Mouse (Mus musculus) layer of hippocampus, adult 8-10 months (tissue): Measurements from ENCODE around the gene Plk1. TPM values are rescaled to one million over a fixed set of nuclear protein-coding genes. Genes with fewer than 3 reads are reported as not detected.
A peak's percentile ranks its signal among the peaks of the same experiment; 100 is the strongest.

ENCODE experiments used
- DNase-seq, 2 experiments: peaks; one replicate each; pipeline ENCODE4 v3.0.0; 2022; ENCODE audit warnings: low spot score in 2 of 2
- total RNA-seq, 4 experiments: library from RNA; stranded (reverse); gene quantifications; 2 replicates each; pipeline ENCODE4 v1.2.4; 2022

The Plk1 gene
- 1 to 10 TPM; 1.7 to 2.8 (median 2.5) TPM for total RNA-seq

DNA sequence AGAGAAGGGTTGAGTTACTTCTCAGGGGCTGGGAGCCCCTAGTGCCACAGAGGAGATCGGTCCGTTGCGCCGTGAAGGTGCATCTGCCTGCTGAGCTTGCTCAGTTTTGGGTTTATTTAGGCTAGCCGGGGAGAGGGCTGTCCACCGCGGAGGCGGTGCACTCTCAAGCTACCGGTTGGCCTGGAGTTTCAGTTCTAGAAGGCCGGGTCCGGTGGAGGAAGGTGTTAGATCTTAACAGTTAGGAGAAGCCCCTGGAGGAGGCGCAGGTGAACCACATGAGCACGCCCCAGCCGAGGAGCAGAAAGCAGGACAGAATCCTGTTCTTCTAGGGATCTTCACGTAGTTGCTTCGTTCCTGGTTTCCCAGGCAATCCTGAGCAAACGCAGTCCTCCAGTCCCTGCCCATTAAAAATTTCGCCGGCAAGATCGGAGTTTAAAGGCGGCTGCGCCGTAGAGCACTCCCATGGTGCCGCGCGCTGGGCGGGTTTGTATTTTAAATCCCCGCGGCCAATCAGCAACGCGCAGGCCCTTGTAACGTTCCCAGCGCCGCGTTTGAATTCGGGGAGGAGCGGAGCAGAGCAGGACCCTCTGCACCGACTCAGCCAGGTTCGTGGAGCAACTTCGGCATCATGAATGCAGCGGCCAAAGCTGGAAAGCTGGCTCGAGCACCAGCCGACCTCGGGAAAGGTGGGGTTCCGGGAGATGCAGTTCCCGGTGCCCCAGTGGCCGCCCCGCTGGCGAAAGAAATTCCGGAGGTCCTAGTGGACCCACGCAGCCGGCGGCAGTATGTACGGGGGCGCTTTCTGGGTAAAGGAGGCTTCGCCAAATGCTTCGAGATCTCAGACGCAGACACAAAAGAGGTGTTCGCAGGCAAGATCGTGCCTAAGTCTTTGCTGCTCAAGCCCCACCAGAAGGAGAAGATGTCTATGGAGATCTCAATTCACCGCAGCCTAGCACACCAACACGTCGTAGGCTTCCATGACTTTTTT is at the start of gene Plk1:
Gene Plk1, plus strand, starts transcription at position 525 of the 988 bp plus-strand sequence.
- peak; percentile 48 to 71 for DNase-seq

DNA sequence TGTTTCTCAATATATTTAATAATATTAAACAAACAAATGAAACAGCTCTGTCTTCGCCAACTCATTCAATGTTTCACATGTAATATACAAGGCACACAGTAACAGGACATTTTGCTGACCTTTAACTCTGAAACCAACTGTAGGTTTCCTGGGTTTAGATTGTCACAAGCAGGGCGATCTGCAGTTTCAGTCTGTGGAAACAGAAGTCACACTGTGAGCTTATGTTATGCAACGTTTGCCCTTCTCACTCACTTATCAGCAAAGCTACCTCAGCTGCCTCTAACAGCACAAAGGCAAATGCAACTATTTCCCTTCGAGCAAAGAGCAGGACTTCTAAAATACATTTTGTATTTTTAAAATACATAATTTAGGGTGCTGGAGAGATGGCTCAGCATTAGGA is 35.7 kb upstream of the Plk1 start:
- no peak for DNase-seq

DNA sequence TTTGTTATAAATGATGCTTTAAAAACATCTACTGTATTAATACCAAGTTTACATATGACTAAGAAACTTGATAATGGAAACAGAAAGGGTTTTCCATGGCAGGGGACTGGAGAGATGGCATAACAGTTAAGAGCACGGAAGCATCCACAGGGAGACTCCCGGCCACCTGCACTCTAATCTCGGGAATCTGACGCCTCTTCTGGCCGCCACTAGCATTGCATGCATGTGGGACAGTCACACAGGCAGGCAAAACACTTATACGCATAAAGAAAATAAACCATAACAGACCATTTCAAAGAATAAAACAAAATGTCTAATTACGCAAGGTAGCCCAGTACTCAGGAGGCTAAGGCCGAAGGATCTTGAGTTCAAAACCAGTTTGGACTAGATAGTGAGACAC is 33.6 kb upstream of the Plk1 start:
- no peak for DNase-seq

DNA sequence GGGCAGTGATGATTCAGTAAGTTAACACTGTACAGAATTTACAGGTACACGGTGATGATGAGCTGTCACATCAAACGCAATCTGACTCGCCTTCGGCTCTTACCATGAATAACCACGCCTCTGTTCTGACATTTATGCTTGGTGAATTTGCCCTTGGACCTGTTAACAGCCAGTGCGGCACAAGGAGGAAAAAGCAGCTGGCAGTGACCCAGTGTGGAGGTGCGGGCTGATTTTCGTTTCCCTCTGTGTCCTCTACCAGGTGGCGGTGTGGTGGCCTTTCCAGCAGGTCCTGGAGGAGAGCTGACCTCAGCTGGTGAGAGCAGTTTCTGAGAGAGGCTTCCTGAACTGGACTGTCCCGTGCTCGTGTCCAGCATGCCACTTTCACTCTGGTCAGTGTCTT is 32.3 kb upstream of the Plk1 start:
- DNase-seq = no peak

DNA sequence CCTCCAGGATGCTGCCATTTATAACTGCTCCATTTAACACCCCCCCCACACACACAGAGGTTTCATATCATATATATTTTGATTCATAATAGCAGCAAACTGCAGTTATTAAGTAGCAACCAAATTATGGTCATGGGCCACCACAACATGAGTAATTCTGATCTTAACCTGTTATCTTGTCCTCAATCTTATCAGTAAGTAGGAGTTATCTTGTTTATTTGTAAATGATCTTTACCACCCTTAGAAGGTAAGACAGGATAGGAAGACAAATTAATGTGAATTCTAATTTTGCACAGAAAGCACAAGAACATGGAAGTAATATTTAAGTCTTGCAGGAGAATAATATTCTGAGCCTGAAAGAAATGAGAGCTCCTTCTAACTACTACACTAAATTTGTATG is 27.4 kb upstream of the Plk1 start:
- DNase-seq = no peak

DNA sequence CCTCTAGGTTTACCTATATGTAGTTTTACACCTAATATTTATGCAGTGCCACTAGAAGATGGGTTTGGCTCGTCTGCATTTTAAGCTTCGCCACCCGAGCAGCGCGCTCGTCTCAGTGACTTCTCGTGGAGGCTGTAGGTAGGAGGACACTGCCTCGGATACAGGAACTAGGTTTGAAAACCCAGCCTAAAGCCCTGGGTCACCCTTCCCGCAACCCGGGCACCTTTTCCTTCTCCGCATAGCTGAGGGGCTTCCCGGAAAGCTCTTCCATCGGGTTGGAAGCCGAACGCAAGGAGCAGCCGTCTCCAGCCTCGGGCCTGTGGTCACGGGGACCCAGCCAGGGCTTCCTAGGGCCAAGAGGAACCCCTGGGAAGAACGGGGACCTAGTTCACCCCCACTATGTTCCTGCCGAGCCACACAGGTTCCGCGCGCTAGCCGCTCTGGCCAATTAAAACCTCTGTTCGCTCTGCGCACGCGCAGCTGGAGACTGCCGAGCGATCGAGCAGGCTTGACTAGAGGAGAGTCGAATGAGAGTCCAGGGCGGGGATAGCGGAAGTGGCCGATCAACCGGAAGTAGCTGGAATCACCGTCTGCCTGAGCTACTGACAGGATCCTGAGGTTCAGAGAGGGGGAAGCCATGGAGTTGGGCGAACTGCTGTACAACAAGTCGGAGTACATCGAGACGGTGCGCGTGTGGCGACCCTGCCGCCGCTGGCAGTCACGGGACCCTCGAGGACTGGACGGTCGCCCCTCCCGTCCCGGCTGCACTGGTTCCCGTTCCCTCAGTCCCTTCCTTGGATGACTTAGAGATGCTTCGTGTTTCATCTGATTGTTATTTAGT is 26.5 kb upstream of the Plk1 start, which contains the start of the genes Palb2 and Dctn5:
Gene Palb2, minus strand, starts transcription at position 489 of the 841 bp plus-strand sequence.
Gene Dctn5, plus strand, starts transcription at position 545 of the 841 bp plus-strand sequence.
- DNase-seq = peak; percentile 97

DNA sequence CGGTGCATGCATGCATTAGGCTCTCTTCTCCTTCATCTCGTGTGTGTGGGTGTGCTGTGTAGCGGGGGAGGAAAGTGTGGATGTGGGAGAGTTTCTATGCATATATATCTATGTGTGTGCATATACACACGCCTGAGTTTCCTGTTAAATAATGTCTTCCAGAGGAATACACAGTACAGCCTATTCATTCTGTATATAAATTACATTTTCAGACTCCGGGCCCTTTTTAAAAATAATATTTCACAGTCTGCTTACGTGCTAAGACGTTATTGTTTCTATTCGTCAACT is 26.0 kb upstream of the Plk1 start:
- DNase-seq = no peak

DNA sequence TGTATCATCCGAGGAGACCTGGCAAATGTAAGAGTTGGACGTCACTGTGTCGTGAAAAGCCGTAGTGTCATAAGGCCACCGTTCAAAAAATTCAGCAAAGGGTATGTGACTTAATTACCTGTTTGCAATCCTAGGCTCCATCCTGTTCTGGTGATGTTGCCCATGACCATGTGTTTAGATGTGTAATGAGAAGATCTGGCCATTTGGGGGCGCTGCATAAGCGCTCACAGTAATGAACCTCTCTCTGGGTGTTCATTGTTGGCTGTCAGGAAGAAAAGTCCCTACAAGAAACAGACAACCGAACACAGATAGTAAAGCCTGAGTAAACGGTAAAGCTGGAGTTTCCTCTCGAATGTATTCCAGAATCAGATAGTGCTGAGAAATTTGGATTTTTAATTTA is 24.2 kb upstream of the Plk1 start:
- DNase-seq = no peak

DNA sequence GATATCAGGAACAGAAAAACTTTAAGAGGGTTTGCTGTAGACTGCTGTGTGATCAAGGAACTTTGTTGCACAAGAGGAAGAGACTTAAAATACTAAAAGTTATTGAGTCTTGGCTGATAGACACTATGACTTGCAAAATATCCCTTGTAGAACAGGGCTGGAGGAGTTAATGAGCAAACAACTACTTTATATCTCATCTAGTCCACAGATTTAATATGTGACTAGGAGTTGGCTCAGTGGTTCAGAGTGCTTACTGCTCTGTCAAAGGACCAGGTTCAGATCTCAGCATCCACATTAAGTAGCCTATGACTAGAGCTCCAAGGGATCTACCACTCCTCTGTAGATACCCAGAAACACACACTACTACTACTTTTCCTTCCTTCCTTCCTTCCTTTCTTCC is 22.2 kb upstream of the Plk1 start:
- no peak for DNase-seq

DNA sequence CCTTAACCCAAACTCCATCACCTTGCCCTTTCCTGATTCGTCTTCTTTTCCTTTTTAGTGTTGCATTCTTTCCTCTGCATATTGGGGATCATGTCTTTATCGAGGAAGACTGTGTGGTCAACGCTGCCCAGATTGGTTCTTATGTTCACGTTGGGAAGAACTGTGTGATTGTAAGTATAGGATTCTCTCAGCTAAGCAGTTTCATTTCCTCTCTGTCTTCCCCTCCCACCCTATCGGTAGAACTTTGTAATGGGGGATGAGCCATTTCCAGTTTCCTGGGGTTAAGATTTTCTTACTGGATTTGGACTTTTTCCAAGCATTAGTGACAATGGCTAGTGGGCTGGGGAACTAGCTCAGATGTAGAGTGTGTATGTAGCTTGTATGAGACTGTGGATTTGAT is 21.0 kb upstream of the Plk1 start:
- no peak for DNase-seq

DNA sequence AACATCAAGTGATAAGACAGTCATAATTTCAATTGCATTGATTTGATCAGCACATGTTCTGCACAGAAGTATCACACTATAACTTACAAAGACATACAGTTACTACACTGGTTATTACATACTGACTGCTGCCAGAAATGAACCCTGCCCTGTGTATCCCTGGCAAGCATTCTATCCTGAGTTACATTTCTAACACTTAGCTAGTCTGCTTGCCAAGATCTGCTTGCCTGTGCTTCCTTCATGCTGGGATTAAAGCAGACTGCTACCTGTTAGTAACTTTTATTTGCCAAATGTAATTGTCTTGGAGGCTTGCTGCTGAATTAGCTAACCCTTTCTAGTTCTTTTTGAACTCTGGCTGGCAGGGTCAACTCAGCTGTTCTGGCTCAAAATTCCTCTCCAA is 18.2 kb upstream of the Plk1 start:
- no peak for DNase-seq

DNA sequence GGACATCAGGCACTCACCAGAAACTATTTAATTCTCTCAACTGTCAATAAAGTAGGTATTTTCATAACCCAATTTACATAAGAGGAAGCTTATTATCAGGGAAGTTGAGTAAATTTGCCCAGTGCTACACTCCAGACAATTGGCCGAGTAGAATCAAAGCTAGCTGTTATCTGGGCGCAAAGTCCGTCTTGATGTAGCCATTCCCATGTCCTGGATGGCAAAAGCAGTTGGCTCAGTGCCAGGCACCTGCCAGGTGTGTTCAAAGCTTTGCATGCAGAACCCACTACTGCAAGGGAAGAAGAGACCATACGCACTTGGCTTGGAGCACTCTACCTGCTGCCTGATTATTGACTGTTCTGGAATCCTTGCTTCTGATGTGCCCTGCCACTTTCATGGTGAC is 6.8 kb upstream of the Plk1 start:
- no peak for DNase-seq

DNA sequence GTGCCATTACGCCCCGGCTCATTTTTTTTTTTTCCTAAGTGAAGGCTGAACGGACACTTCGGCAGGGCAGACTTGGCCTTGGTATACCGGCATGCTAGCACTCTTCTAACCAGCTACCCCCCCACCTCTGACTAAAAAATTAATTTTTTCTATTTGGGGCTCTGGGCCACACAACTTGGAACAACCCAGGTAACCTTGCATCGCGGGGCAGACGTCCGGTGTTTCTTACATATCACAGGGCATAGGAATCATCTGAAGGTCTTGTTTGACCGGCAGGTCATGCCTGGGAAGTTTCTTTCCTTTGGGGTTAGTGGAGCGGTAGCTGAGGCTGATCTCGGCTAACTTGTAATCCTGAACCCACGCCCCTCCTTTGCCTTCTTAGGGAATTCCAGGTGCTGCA is 751 bp upstream of the Plk1 start:
- DNase-seq = no peak

DNA sequence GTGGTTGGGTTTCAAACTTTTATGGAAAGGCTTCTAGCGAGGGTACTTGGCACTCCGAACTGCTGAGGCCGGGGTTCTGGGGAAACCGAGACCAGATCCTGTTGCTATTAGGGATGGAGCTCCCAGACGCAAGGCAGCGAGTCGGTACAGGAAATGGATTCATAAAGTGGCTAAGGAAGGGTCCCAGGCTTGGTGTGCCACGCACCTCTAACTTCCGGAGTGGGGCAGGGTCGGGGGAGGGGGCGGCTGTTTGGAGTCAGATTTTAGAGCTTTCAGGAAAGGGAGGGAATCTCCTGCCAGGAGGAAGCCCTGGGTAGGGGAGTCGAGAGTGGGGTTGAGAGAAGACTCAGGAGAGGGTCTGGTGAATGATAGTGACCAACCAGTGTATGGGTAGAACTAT is 798 bp downstream of the Plk1 start:
- no peak for DNase-seq

DNA sequence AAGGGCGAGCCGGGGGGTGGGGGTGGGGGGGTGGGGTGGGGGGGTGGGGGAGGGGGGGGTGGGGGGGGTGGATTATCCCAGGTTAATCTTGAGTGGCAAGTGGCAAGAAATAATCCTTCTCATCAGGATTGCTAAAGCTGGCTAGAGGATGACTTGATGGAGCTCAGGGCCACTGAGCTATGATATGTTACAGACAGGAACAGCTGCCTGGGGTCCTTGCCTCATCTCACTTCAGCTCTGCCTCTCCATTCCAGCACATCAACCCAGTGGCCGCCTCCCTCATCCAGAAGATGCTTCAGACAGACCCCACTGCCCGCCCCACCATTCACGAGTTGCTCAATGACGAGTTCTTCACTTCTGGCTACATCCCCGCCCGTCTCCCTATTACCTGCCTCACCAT is 4.5 kb downstream of the Plk1 start:
- DNase-seq = no peak

DNA sequence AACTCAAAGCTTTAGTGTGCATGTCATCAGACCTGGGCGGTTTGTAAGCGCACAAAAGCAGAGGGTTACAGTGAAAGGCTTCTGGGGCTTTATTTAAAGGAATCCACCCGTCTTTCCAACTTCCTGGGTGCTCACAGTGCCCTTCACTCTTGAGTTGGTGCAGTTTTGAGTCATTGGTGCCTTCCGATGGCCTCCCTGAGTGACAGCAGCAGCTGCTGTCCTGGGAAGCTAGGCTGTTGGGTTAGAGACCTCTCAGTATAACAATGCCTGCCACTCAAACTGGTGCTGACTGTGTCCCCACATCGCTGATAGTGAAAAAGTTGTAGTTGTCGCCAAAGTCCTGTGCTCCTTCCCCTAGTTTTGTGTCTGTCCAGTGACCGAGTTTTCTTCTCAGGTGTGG is 8.0 kb downstream of the Plk1 start:
- no peak for DNase-seq

DNA sequence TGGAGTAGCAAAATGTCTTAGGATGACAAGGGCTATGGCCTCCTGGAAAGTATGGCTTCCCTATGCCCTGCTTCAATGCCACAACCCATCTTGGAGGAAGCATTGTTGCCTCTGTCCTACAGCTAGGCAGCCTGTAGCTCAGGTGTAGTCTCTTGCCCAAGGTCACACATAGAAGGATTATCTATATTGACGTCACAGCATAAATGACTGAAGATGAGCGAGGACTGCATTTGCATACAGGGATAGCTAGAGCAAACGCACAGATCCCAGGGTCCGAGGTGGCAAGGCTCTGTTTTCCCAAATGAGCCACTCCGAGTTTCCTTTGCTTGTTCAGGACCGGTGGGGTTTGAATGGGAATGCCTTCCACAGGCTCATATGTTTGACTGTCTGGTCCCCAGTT is 11.5 kb downstream of the Plk1 start:
- DNase-seq = no peak

DNA sequence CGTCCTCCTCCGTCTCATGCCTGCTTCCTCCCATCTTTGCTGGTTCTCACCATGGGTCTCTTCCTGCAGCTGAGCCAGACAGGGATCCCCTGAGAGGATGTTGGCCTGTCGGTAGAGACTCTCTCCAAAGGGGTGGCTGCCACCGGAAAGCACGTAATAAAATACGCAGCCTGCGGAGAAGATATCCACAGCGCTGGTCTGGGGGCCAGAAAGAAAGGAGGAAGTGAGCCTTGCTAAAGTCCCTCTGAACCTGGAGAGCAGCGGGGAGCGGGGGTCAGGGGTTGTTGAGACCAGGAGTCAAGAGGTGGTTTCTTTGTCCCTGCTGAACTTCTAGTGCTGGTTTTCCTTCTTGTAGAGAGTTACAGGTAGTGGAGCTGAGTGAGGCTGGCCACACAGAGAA is 12.4 kb downstream of the Plk1 start:
- no peak for DNase-seq

DNA sequence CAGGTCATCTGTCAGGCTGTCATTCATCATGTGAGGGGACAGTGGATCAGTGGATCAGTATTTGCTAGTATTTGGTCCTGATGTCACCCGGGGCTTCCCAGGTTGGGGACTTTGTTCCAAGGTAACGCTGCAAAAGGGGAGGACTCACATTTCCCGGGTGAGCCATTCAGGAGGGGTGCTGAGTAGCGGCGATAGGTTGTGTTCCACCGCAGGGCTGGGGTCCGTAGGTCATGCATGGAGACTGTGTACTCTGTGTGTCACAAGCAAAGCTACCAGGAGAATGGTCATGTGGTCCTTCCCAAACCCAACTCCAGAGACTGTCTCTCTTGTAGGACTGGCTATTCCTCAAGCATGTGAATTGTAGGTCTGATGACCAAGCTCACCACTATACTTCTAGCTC is 21.5 kb downstream of the Plk1 start:
- DNase-seq = no peak

DNA sequence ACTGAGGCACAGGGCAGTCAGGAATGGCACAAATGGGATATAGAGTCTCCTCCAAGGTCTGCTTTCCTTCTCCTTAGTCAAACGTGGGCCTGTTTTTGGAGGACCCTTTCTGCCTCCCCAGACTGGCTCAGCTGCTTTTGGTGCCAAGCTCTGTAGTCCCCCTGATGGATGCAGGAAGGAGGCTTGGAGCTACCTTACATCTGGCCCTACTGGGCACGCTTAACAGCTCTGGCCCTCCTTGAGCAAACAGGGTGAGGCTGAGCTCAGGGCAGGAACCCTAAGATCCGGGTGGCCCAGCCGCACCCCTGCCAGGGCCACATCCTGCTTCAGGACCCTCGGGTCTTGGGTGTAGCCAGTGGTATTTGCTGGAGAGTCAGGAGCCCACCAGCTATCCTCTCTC is 25.3 kb downstream of the Plk1 start:
- DNase-seq = no peak

DNA sequence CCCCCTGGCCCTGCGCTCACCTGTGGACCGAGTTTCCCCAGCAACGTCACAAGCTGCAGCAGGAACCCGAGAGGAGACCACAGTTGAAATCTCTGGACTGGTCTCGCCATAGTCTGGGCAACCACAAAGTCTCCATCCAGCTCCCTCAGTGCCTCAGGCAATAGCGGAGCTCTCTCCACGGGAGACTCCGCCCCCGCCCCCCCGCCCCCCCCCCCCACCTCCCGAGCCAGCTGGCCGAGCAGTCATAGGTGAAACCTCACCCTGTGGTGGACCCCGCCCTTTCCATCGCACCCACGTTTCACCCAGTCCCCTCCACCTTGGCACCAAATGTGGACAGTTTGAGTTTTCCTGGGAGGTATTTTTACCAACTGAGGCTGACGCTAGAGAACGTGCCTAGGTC is 26.8 kb downstream of the Plk1 start, which contains the start of gene Ern2:
Gene Ern2, minus strand, starts transcription at position 165 of the 400 bp plus-strand sequence.
- DNase-seq = no peak

DNA sequence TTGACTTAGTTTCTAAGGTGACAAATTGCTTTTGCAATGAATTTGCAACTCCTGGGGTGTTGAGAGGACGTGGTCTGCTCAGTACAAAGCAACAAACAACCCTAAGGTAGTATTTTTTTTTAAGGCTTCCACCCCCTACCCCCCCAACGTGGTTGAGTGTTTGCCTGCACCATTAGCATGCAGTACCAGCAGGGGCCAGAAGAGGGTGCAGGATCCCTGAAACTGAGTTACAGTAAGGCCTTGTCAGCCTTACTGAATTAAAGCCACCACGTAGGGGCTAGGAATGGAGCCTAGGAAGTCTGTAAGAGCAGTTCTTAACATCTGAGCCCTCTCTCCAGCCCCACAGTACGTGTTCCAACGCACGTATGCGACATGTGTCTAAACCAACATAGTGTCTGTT is 30.2 kb downstream of the Plk1 start:
- no peak for DNase-seq
